Mouse (Mus musculus) heart, adult 2 months (tissue): Measurements from ENCODE around the gene Wdr43.

ENCODE experiments used
- CTCF ChIP-seq: fragments of 200-600 bp; IDR thresholded peaks from 2 replicates; pipeline ENCODE4 v1.8.1; 2022; ENCODE audit warnings: antibody characterized with exemption, mild to moderate bottlenecking, moderate library complexity
- EP300 ChIP-seq: fragments of 200-500 bp; IDR thresholded peaks from 2 replicates; pipeline ENCODE4 v1.6.1; 2011; ENCODE audit warnings: low read depth, low read length, control low read depth; ENCODE audit not compliant: insufficient read depth
- POLR2A ChIP-seq: fragments of 200-500 bp; IDR thresholded peaks from 2 replicates; pipeline ENCODE4 v1.6.1; 2011; ENCODE audit warnings: mild to moderate bottlenecking, low read depth, low read length, control low read depth; ENCODE audit not compliant: insufficient read depth

- TF ChIP-seq POLR2A (no peak), CTCF (peak; percentile 41), EP300 (no peak)
These were observed 26.5 kb downstream of the Wdr43 start for GRCm38 (mm10) chr17:71642190-71642589.
